Mouse (Mus musculus) cerebellum, postnatal 14 days (tissue): ENCODE measurements at regions not wholly inside any gene's neighbourhood (a gene's known extent, or its start where the extent isn't known, plus 50 kb on each side); places are given as distances from the start of the nearest gene placed in this dataset.
A peak's percentile ranks its signal among the peaks of the same experiment; 100 is the strongest.
"Not testable (repeated sequence)": the region's sequence is repeated elsewhere in the genome, so short reads cannot be mapped to it uniquely, and the experiment has no call there.

ENCODE experiments used
- DNase-seq, 2 experiments: peaks; one replicate each; pipeline ENCODE4 v3.0.0; 2021; ENCODE audit warnings: mixed read lengths in 2 of 2

DNA sequence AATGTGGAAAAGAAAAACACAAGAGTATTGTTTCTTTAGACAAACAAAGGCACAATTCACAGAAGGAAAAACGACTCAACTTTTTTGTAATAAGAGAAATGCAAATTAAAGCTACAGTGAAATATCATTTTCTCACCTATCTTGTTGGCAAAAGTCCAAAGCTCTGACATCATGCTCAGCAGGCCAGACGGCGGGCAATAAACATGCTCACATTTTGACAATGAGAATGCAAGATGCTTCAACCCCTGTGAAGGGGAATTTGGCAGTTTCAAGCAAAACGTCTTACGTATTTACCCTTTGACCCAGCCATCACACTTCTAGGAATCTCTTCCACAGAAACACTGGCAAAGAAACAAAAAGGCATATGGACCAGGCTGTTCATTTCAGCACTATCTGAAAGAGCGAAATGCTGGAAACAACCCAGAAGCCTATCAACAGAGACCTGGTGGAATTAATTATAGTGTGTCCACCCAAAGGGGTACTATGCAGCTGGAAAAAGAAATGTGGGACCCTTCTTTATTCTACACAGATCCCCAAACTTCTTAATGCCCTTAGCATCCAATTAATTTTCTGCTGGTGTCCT is 203.4 kb upstream of the 2610301B20Rik start:
- DNase-seq, result peak; percentile 70

DNA sequence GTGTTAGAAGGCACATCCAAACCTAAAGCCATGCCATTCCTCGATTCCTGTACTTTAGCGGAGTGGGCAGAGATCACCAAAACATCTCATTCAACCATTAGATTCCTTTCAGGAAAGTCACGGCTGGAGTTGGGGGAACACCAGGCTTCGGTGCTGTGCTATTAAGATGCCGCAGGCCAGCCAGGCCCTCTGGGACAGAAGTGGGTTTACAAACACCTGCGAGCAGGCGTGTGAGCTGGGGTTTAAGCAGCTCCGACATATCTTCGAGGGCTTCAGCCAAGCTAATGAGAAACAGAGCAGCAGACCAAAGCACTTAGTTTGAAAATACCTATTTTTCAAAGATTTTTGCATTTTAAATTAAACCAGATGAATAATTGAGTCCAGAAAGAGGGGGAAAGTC is 183.2 kb upstream of the 2610301B20Rik start:
- DNase-seq, result no peak

DNA sequence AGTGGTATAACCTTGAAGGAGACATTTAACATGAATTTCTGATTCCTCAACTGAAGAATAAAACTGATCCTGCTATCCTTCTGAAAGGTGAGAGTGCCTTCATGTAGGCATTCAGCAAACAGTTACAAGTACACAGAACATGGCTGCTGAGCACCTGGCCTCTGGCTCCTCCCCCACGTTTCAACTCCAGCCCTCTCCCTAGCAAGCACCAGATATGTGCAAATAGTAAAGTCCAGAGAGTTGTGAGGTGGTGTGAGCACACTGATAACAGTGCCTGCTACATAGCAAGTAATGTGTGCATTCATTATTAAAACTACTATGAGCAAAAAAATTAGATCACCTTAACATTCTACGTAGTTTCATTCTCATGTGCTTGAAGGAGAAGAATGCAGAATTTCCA is 181.4 kb upstream of the 2610301B20Rik start:
- DNase-seq, result no peak

GRCm38 (mm10) chr4:10693446-10694105 is 180.7 kb upstream of the 2610301B20Rik start:
- DNase-seq, result no peak

GRCm38 (mm10) chr4:10694106-10694748 is 180.1 kb upstream of the 2610301B20Rik start:
- DNase-seq, result not testable (repeated sequence)

GRCm38 (mm10) chr4:10697225-10697836 is 177.0 kb upstream of the 2610301B20Rik start:
- no peak for DNase-seq

DNA sequence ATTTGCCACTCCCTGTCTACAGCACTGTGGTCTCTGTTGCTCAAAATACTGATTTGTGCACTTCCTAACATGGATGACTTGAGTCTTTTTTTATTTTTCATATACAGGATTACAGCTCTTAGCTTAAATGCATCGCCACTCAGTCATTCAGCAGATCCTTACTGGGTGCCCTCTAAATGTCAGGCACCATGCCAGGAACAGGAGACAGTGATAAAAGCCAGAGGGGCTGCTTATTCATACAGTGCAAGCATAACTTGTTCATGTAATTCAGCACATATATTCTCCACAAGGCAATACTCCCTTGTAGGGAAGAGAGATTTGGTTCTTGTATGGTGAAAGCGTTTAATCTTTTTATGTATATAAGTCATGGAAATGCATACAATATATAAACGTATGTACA is 175.7 kb upstream of the 2610301B20Rik start:
- no peak for DNase-seq

DNA sequence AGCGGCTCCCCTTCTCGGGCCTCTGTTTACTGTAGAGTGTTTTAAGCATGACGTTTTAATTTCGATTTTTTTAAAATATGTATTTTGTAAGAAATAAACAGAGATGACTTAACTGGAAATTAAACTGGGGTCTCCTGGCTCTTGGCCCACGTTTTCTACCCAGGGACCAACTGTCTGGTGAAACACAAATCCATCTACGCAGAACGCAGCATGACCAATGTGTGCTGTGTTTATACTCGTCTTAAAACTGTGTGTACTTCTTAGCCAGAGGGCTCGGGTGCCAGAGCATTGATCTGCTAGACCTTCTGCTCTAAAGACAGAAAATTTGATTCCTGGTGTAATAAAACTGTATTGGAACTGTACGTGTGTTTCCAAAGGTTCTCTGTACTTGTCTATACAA is 172.8 kb upstream of the 2610301B20Rik start:
- DNase-seq, result no peak

DNA sequence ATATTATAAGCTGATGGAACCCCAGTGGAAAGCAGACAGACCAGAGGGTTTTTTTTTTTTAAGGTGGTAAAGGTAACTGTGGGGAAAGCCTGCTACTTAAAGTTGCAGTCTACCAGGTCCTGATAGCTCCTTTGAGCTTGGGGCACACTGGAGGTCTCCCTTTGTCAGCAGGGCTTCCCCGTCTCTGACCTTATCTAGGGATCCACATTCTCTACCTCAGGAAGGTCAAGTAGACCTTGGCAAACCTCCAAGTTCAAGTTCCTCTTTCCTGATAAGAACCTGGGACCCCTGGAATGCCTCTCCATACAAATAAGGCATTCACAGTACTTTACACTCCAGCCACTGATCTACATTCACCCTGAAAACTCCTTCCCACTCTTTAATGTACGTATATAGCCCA is 171.1 kb upstream of the 2610301B20Rik start:
- DNase-seq, result no peak

- DNase-seq, result no peak
Measured at GRCm38 (mm10) chr4:10707016-10707657, 167.2 kb upstream of the 2610301B20Rik start.

DNA sequence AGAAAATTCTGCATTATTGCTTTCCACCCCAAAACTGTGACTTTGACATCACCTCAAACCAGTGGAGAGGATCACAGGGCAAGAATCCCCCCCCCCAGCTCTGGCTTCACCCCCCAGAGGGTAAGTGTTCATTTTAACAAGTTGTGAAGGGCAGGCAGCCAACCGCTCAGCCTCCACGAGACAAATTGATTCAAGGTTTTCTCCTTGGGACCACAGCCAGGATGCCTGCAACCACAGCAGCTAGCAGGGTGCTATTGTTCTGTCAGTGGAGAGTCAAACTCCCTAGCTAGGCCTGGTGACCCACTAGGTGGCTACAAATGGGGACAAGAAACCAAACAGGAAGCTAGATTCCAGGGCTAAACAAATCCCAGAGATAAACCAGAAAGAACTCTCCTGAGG is 166.6 kb upstream of the 2610301B20Rik start:
- DNase-seq, result peak; percentile 17 to 20

DNA sequence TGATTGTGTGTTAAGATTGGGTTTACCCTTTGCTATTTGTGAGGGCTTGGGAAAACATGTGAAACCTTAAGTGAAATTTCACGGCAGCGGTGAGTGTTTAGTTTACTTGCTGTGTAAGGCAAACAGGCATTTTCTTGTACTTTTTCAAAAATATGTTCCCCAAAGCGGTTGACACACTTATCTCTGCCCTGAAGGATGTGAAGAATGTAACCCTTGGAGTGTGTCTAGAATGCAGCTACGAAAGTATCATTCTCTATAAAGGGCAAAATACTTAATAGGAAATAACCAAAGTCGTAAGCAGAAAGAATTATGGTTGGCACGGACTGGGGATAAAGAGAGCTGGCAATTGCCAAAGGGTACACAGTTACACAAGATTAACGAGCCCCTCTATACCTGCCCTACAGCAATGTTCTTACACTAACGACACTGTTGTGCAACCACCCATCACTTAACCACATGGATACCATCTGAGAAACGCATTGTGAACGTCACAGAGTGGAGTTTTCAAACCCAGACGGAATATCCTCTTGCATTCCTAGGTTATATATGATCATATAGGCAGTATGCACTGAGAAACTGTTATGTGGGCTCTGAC is 162.3 kb upstream of the 2610301B20Rik start:
- DNase-seq, result no peak

DNA sequence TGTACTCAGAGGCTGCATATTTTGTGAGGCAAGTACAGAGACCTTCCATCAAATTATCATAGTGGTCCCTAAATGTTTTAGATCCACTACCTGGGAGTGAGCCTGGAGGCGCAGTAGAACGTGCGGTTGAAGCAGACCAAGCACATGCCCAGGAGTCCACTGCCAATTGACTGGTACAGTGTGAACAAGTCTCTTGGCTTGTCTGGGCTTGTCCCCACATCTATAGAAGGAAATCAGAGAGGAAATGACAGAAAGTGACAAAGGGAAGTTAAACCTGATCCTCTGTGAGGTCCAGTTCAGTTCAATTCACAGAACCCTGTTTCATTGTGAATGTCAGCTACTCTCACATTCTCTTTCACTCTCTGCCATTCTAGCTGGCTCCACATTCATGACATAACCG is 151.0 kb upstream of the 2610301B20Rik start:
- no peak for DNase-seq

DNA sequence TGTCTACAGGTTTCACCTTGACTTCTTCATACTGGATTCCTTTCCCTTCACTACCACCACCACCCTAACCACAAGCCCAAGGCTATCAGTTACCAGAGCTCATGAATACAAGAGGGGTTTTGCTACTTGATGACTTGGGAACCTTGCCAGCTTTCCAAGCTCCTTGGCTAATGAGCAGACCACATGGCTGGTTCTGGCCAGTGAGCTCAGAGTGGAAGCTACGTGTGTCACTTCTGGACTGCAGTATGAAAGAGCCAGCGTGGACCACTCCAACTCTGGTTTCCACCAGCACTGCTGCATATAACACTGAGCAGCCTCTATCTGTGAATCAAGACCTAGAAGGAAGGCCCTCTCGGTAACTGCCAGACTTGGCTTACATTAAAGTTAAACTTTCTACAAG is 146.4 kb upstream of the 2610301B20Rik start:
- peak in 1 of 2 experiments; percentile 40 for DNase-seq

GRCm38 (mm10) chr4:10745207-10745606 is 129.1 kb upstream of the 2610301B20Rik start:
- peak in 1 of 2 experiments; percentile 11 for DNase-seq

- DNase-seq, result no peak
Measured at GRCm38 (mm10) chr4:10748816-10749215, 125.5 kb upstream of the 2610301B20Rik start.

- DNase-seq, result not testable (repeated sequence)
Measured at GRCm38 (mm10) chr4:10750377-10751062, 123.8 kb upstream of the 2610301B20Rik start.

DNA sequence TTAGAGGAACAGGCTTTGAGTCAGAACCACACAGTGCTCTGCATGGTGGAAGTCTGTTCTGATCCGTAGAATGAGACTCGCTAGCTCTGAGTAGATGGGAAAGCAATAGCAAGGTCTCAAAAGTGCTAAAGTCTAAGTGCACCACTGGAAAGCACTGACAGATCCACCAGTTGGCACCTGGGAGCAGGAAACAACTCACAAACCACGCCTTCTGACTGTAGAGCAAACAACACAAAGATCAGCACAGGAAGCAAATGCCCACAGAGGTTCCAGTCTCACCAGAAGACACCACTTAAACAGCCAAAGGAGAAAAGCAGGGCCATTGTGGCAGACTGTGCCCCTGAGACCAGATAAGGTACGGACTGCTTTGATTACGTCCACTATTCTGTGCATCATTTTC is 121.1 kb upstream of the 2610301B20Rik start:
- no peak for DNase-seq

DNA sequence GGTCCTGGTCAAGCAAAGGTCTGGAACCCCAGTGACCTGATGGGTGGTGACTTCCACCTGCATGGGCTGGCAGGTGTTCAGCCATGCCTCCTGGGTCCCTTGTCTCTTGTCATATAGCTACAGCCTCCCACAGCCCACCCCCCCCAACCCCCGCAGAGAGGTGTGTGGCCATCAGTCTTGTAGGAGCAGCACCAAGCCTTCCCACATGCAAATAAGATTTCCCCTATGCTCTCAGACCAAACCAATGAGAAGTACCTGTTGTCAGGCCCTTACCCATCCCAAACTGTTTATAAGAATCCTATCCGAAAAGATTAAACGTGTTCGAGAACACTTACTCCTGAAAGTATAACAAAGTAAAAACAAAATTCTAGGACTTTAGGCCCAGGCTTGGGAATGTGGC is 114.8 kb upstream of the 2610301B20Rik start:
- no peak for DNase-seq

- peak; percentile 49 to 56 for DNase-seq
Measured at GRCm38 (mm10) chr4:10767676-10768075, 106.6 kb upstream of the 2610301B20Rik start.

- DNase-seq, result no peak
Measured at GRCm38 (mm10) chr4:10770026-10770643, 104.2 kb upstream of the 2610301B20Rik start.
